Mouse (Mus musculus) heart, adult 2 months (tissue): Measurements from ENCODE around the gene Defb28.

Experiments used
- CTCF ChIP-seq: fragments of 200-600 bp; IDR thresholded peaks from 2 replicates; pipeline ENCODE4 v1.8.1; 2022; ENCODE audit warnings: antibody characterized with exemption, mild to moderate bottlenecking, moderate library complexity
- EP300 ChIP-seq: fragments of 200-500 bp; IDR thresholded peaks from 2 replicates; pipeline ENCODE4 v1.6.1; 2011; ENCODE audit warnings: low read depth, low read length, control low read depth; ENCODE audit not compliant: insufficient read depth
- POLR2A ChIP-seq: fragments of 200-500 bp; IDR thresholded peaks from 2 replicates; pipeline ENCODE4 v1.6.1; 2011; ENCODE audit warnings: mild to moderate bottlenecking, low read depth, low read length, control low read depth; ENCODE audit not compliant: insufficient read depth

DNA sequence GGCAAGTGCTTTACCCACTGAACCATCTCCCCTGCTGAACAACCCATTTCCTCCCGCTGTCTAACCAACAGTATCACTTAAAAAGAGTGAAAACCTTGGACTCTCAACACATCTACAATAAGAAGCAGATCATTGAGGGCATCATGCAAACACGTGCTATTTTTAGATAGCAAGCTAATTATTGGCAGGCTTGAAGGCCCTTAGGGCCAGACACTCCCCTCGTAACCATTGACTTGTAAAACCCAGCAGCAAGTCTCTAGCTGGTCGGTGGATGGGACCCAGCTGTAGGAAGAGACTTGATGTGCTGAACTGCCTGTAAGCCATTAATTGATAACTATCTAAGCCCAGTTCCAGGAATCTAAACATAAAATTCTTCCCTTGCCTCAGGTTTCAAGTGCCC lies 25.4 kb downstream of the Defb28 start:
- TF ChIP-seq CTCF: no peak
- TF ChIP-seq POLR2A: no peak
- no peak for TF ChIP-seq EP300
